Mouse (Mus musculus) layer of hippocampus, postnatal 36 days (tissue): ENCODE results near the gene Aoc3. TPM values are rescaled to one million over a fixed set of nuclear protein-coding genes. Genes with fewer than 3 reads are reported as not detected.
"Not testable (repeated sequence)": the region's sequence is repeated elsewhere in the genome, so short reads cannot be mapped to it uniquely, and the experiment has no call there.

Experiments
- DNase-seq, 2 experiments: peaks; one replicate each; pipeline ENCODE4 v3.0.0; 2022
- microRNA-seq, 2 experiments: library from miRNA; unstranded; fragments of <30 nt; microRNA quantifications; one replicate each; pipeline ENCODE4 v1.2.0; 2021
- total RNA-seq, 2 experiments: library from RNA; stranded (reverse); gene quantifications; 2 replicates each; pipeline ENCODE4 v1.2.3; 2021

Gene Aoc3
- total RNA-seq, 2 experiments from 2014 or later = 0.62 to 1.4 TPM

DNA sequence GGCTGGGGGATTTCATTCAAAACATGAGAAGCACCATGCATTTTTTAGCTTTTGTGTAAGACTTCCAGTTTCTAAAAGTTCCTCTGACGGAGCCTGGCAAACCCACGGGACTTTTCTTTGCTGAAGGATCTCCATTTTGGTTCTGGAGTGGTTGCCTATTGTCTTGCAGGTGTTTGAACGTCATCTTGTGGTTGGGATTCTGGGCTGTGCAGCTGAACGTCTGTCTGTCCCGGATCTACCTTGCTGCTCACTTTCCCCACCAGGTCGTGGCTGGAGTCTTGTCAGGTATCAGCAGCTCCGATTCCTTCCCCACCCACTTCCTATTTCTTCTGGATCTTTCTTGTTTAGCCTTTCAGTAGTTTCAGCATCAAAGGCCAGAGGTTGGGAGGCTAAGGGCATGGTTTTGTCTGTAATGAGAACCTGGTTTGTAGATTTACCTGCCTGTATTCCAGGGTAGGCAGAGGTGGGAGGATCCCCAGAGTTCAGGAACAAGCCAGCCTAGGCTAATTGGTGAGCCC, 44.1 kb downstream of the Aoc3 start:
- DNase-seq = no peak

DNA sequence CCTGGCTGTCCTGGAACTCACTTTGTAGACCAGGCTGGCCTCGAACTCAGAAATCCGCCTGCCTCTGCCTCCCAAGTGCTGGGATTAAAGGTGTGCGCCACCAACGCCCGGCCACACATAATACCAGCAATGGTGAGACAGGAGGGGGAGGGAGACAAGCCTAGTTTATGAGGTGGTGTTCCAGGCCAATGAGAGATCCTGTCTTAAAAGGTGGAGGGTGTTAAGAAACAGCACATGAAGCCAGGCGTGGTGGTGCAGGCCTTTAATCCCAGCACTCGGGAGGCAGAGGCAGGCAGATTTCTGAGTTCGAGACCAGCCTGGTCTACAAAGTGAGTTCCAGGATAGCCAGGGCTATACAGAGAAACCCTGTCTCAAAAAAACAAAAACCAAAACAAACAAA, 47.8 kb downstream of the Aoc3 start:
- not testable (repeated sequence) for DNase-seq

DNA sequence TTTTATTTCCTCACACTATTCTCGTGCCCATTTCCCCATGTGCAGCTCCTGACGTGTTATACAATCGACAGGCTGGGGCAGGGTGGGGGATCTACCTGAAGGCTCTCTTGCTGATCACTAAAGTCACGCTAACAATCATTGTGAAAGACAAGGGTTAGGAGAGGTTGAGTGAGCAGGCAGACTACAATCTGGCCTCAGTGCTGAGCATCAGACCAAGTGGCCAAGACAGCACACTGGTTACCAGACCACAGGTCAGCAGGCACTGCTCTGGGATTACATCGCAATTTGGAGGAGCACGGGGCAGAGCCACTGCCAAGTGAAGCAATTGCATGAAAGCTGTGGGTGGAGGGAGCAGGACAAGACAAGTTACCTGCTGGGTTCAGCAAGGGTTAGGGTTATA, 48.5 kb downstream of the Aoc3 start:
- no peak for DNase-seq

DNA sequence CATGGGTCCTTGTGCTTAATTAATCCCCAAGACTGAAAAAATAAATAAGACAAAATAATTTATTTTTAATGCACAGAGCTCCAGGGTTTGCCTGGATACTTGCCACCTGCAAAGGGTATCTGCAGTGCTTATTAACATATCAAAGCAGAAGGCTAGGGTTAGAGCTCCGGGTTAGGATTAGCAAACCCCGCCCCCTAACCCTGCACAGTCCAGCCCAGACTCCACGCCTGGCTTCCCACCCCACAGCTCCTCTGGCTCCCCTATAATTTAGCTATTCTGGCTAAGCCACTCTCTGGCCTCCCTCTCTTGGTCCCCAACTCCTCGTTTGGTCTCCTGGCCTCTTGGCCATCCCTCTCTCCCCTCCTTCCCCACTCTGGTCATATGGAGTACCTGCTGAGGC, 51.4 kb downstream of the Aoc3 start:
- no peak for DNase-seq

Small RNA genes within 50 kb of the gene (microRNA-seq; reads per million reads assigned to microRNA genes)
- gene Gm25593 = 0 reads per million in 2 experiments

Other genes with a start within 250 kb of the Aoc3 start
- 10 to 100 TPM; 27.0 to 28.0 TPM for gene Coasy, start 248.0 kb upstream of the Aoc3 start, total RNA-seq
- gene Mlx, start 243.3 kb upstream of the Aoc3 start, total RNA-seq = 10 to 100 TPM; 42.1 to 53.7 TPM
- gene Psmc3ip, start 235.2 kb upstream of the Aoc3 start, total RNA-seq = 1 to 10 TPM; 3.6 to 3.9 TPM
- gene Retreg3, start 210.7 kb upstream of the Aoc3 start, total RNA-seq = 10 to 100 TPM; 58.7 to 61.1 TPM
- gene Tubg1, start 210.7 kb upstream of the Aoc3 start, total RNA-seq = 10 to 100 TPM; 39.7 to 41.8 TPM
- gene Tubg2, start 174.7 kb upstream of the Aoc3 start, total RNA-seq = 10 to 100 TPM; 39.9 to 40.7 TPM
- 100 to 1,000 TPM; 168 to 169 TPM for gene Cntnap1, start 160.1 kb upstream of the Aoc3 start, total RNA-seq
- gene Plekhh3, start 159.3 kb upstream of the Aoc3 start, total RNA-seq = 10 to 100 TPM; 12.5 to 14.8 TPM
- not detected for gene Ccr10, start 155.2 kb upstream of the Aoc3 start, total RNA-seq
- 10 to 100 TPM; 65.9 to 77.2 TPM for gene Ezh1, start 104.1 kb upstream of the Aoc3 start, total RNA-seq
- 10 to 100 TPM; 63.7 to 68.0 TPM for gene Ramp2, start 84.6 kb upstream of the Aoc3 start, total RNA-seq
- gene Vps25, start 76.9 kb upstream of the Aoc3 start, total RNA-seq = 10 to 100 TPM; 63.0 to 66.0 TPM
- 1 to 10 TPM; 6.4 to 8.3 TPM for gene Wnk4, start 70.0 kb upstream of the Aoc3 start, total RNA-seq
- gene Cntd1, start 51.6 kb upstream of the Aoc3 start, total RNA-seq = under 1 TPM; 0.58 to 0.67 TPM
- 100 to 1,000 TPM in 1 of 2 experiments, 10 to 100 TPM in 1; 96.7 to 113 TPM for gene Coa3, start 51.5 kb upstream of the Aoc3 start, total RNA-seq
- 100 to 1,000 TPM; 217 to 238 TPM for gene Becn1, start 28.3 kb upstream of the Aoc3 start, total RNA-seq
- 100 to 1,000 TPM; 121 to 122 TPM for gene Psme3, start 14.4 kb upstream of the Aoc3 start, total RNA-seq
- 1 to 10 TPM; 8.4 to 9.7 TPM for gene Aoc2, start 5.5 kb upstream of the Aoc3 start, total RNA-seq
- not detected for gene G6pc, start 37.0 kb downstream of the Aoc3 start, total RNA-seq
- 10 to 100 TPM; 41.4 to 43.7 TPM for gene Aarsd1, start 87.0 kb downstream of the Aoc3 start, total RNA-seq
- gene Gm27029, start 94.2 kb downstream of the Aoc3 start, total RNA-seq = 1 to 10 TPM; 7.1 to 8.8 TPM
- 10 to 100 TPM; 34.8 to 36.3 TPM for gene Rundc1, start 94.5 kb downstream of the Aoc3 start, total RNA-seq
- gene Ptges3l, start 94.7 kb downstream of the Aoc3 start, total RNA-seq = 1 to 10 TPM; 1.7 to 2.0 TPM
- 10 to 100 TPM; 28.5 to 39.7 TPM for gene Rpl27, start 111.7 kb downstream of the Aoc3 start, total RNA-seq
- gene Ifi35, start 117.8 kb downstream of the Aoc3 start, total RNA-seq = 1 to 10 TPM; 2.5 to 3.1 TPM
- gene Rnd2, start 134.4 kb downstream of the Aoc3 start, total RNA-seq = 100 to 1,000 TPM; 123 TPM
- 10 to 100 TPM; 28.0 to 28.2 TPM for gene Vat1, start 135.6 kb downstream of the Aoc3 start, total RNA-seq
- 1 to 10 TPM in 1 of 2 experiments, under 1 TPM in 1; 0.96 to 1.6 TPM for gene Brca1, start 221.3 kb downstream of the Aoc3 start, total RNA-seq
- gene Nbr1, start 221.5 kb downstream of the Aoc3 start, total RNA-seq = 100 to 1,000 TPM; 142 to 194 TPM